Mouse (Mus musculus) liver, postnatal 0 days (tissue): Measurements from ENCODE around the gene Smad3. TPM values are rescaled to one million over a fixed set of nuclear protein-coding genes. Genes with fewer than 3 reads are reported as not detected.
A peak's percentile ranks its signal among the peaks of the same experiment; 100 is the strongest.

Source experiments
- ATAC-seq: fragments of 200-750 bp; cut with Nextera tagmentation; 2 replicates; pipeline ENCODE4 v1.8.0; 2017; ENCODE audit warnings: mild to moderate bottlenecking, moderate library complexity
- DNase-seq: peaks from one replicate; pipeline ENCODE4 v3.0.0-alpha.2; 2016
- H3K27ac ChIP-seq: fragments of 300-500 bp; sonication (generic); 2 replicates; pipeline ENCODE4 v1.5.1; 2014; ENCODE audit warnings: antibody characterized with exemption, moderate library complexity, mild to moderate bottlenecking, low read depth
- H3K27me3 ChIP-seq: fragments of 300-500 bp; sonication (generic); 2 replicates; pipeline ENCODE4 v1.6.1; 2014; ENCODE audit warnings: low read length, control low read depth, mixed read lengths; ENCODE audit not compliant: insufficient read depth
- H3K36me3 ChIP-seq: fragments of 300-500 bp; sonication (generic); replicated peaks from 2 replicates; pipeline ENCODE4 v1.6.1; 2014; ENCODE audit warnings: mild to moderate bottlenecking, control low read depth, low read length, moderate library complexity, mixed read lengths; ENCODE audit not compliant: insufficient read depth
- H3K4me1 ChIP-seq: fragments of 300-500 bp; sonication (generic); 2 replicates; pipeline ENCODE4 v1.6.1; 2014; ENCODE audit warnings: antibody characterized with exemption, mild to moderate bottlenecking, control low read depth; ENCODE audit not compliant: insufficient read depth
- H3K4me2 ChIP-seq: fragments of 300-500 bp; sonication (generic); 2 replicates; pipeline ENCODE4 v1.6.1; 2014; ENCODE audit warnings: low read depth, mild to moderate bottlenecking, low read length, moderate library complexity, mixed read lengths
- H3K4me3 ChIP-seq: fragments of 300-500 bp; sonication (generic); 2 replicates; pipeline ENCODE4 v1.5.1; 2014; ENCODE audit warnings: low read depth, low read length
- H3K9ac ChIP-seq: fragments of 300-500 bp; sonication (generic); replicated peaks from 2 replicates; pipeline ENCODE4 v1.6.1; 2014; ENCODE audit warnings: mild to moderate bottlenecking, moderate library complexity
- H3K9me3 ChIP-seq: fragments of 300-500 bp; sonication (generic); 2 replicates; pipeline ENCODE4 v1.6.1; 2016; ENCODE audit warnings: mild to moderate bottlenecking, control low read depth, low read length, mixed read lengths
- CTCF ChIP-seq: sonication (generic); IDR thresholded peaks from 2 replicates; pipeline ENCODE4 v1.5.1; 2016; ENCODE audit warnings: antibody characterized with exemption, low read depth
- EP300 ChIP-seq: IDR thresholded peaks from 2 replicates; pipeline ENCODE4 v1.6.1; 2016; ENCODE audit warnings: antibody characterized with exemption, low read depth, mild to moderate bottlenecking
- WGBS: fragments of 180-500 bp; shearing (Covaris S2); extraction: QIAGEN DNeasy Blood & Tissue Kit; methylation state at CpG from one replicate; pipeline ENCODE4 v1.1.7; 2014; ENCODE audit not compliant: insufficient replicate concordance; 5-methylcytosine and 5-hydroxymethylcytosine counted together
- polyA plus RNA-seq: library from polyadenylated mRNA; unstranded; fragments of >200 nt; fragmentation: Nextera tagmentation; extraction: Ambion mirVana; gene quantifications from 2 replicates; pipeline ENCODE4 v1.2.1, GENCODE M21; 2015

The Smad3 gene
- polyA plus RNA-seq, 1 experiment from 2014 or later = 2.1 TPM

- 74% methylated on average over 6 of the region's 6 CpGs for WGBS
- Histone ChIP-seq H3K27me3 (no peaks in the 10 kb centered on the region), H3K27ac (peak overlapping the region; percentile 82), H3K4me3 (no peak overlapping the region), H3K4me1 (peaks cover 51% of the 10 kb centered on the region), H3K36me3 (no peaks in the 10 kb centered on the region), H3K4me2 (peak overlapping the region; percentile 9; the same call in 1 of the 2 replicates), H3K9ac (peak overlapping the region; percentile 8; the same call in 1 of the 2 replicates), H3K9me3 (no peaks in the 10 kb centered on the region)
- DNase-seq = no peak
- peak; percentile 32; the same call in 1 of the 2 replicates for ATAC-seq
- TF ChIP-seq EP300 = no peak
- TF ChIP-seq CTCF = no peak
These were observed 30.7 kb downstream of the Smad3 start for GRCm38 (mm10) chr9:63727070-63727469.

GRCm38 (mm10) chr9:63726088-63727010 lies 31.4 kb downstream of the Smad3 start:
- Histone ChIP-seq H3K27me3 (no peaks in the 10 kb centered on the region), H3K4me3 (no peak overlapping the region), H3K9me3 (no peaks in the 10 kb centered on the region), H3K4me1 (peaks cover 58% of the 10 kb centered on the region), H3K9ac (peak overlapping the region; percentile 59), H3K4me2 (peak overlapping the region; percentile 24), H3K36me3 (no peaks in the 10 kb centered on the region), H3K27ac (peak overlapping the region; percentile 82)
- TF ChIP-seq EP300 (0 out of 2 replicates have a peak, but pooled peaks have one; percentile 16), CTCF (no peak)
- peak; percentile 66 for DNase-seq
- 29% methylated on average over 13 of the region's 13 CpGs for WGBS
- ATAC-seq = peak; percentile 57

- Histone ChIP-seq H3K36me3 (no peaks in the 10 kb centered on the region), H3K27ac (no peak overlapping the region), H3K4me2 (no peak overlapping the region), H3K9me3 (no peaks in the 10 kb centered on the region), H3K27me3 (no peaks in the 10 kb centered on the region), H3K4me3 (no peak overlapping the region), H3K4me1 (peaks cover 60% of the 10 kb centered on the region), H3K9ac (no peak overlapping the region)
- TF ChIP-seq CTCF (no peak), EP300 (no peak)
- ATAC-seq (no peak), DNase-seq (no peak)
- 83% methylated on average over 5 of the region's 5 CpGs for WGBS
These were observed 33.0 kb downstream of the Smad3 start for GRCm38 (mm10) chr9:63724750-63725149.

- 86% methylated on average over 9 of the region's 9 CpGs for WGBS
- no peak for DNase-seq
- Histone ChIP-seq H3K27ac (no peak overlapping the region), H3K4me3 (no peak overlapping the region), H3K36me3 (no peaks in the 10 kb centered on the region), H3K4me2 (no peak overlapping the region), H3K9ac (no peak overlapping the region), H3K9me3 (no peaks in the 10 kb centered on the region), H3K27me3 (no peaks in the 10 kb centered on the region), H3K4me1 (peaks cover 61% of the 10 kb centered on the region)
- no peak for ATAC-seq
- TF ChIP-seq CTCF = no peak
- no peak for TF ChIP-seq EP300
These were observed 34.9 kb downstream of the Smad3 start for GRCm38 (mm10) chr9:63722918-63723317.

GRCm38 (mm10) chr9:63722350-63722749 lies 35.4 kb downstream of the Smad3 start:
- no peak overlapping the region for H3K4me2 ChIP-seq
- no peak for TF ChIP-seq CTCF
- TF ChIP-seq EP300 = no peak
- no peak for ATAC-seq
- WGBS = 74% methylated on average over 7 of the region's 7 CpGs
- peak overlapping the region; percentile 22; the same call in 1 of the 2 replicates for H3K27ac ChIP-seq
- no peak for DNase-seq
- H3K27me3 ChIP-seq = no peaks in the 10 kb centered on the region
- H3K4me1 ChIP-seq = peaks cover 62% of the 10 kb centered on the region
- H3K4me3 ChIP-seq = no peak overlapping the region
- no peaks in the 10 kb centered on the region for H3K9me3 ChIP-seq
- no peaks in the 10 kb centered on the region for H3K36me3 ChIP-seq
- H3K9ac ChIP-seq = no peak overlapping the region

GRCm38 (mm10) chr9:63721573-63722275 lies 36.1 kb downstream of the Smad3 start:
- 36% methylated on average over 9 of the region's 9 CpGs for WGBS
- DNase-seq = no peak
- TF ChIP-seq EP300 = no peak
- no peak for TF ChIP-seq CTCF
- no peaks in the 10 kb centered on the region for H3K9me3 ChIP-seq
- H3K4me3 ChIP-seq = no peak overlapping the region
- 0 out of 2 replicates have a peak overlapping the region, but pooled peaks have one; percentile 12 for H3K27ac ChIP-seq
- H3K4me2 ChIP-seq = no peak overlapping the region
- no peak overlapping the region for H3K9ac ChIP-seq
- peak; percentile 8; the same call in 1 of the 2 replicates for ATAC-seq
- H3K27me3 ChIP-seq = no peaks in the 10 kb centered on the region
- H3K36me3 ChIP-seq = no peaks in the 10 kb centered on the region
- H3K4me1 ChIP-seq = peaks cover 64% of the 10 kb centered on the region
